Mouse (Mus musculus) limb, embryonic 10.5 days (tissue): ENCODE results near the gene Adam8. TPM values are rescaled to one million over a fixed set of nuclear protein-coding genes. Genes with fewer than 3 reads are reported as not detected.
A peak's percentile ranks its signal among the peaks of the same experiment; 100 is the strongest.

Experiments used
- DNase-seq: peaks from one replicate; pipeline ENCODE4 v3.0.0-alpha.2; 2017; ENCODE audit warnings: low spot score
- H3K27ac ChIP-seq: fragments of 300-500 bp; sonication (generic); 2 replicates; pipeline ENCODE4 v1.5.1; 2016; ENCODE audit warnings: mild to moderate bottlenecking
- H3K27me3 ChIP-seq: fragments of 300-500 bp; sonication (generic); 2 replicates; pipeline ENCODE4 v1.6.1; 2016; ENCODE audit warnings: low read depth, mild to moderate bottlenecking; ENCODE audit not compliant: poor library complexity, severe bottlenecking
- H3K36me3 ChIP-seq: fragments of 300-500 bp; sonication (generic); 2 replicates; pipeline ENCODE4 v1.6.1; 2016; ENCODE audit warnings: mild to moderate bottlenecking, moderate library complexity
- H3K4me1 ChIP-seq: fragments of 300-500 bp; sonication (generic); 2 replicates; pipeline ENCODE4 v1.6.1; 2016
- H3K4me3 ChIP-seq: fragments of 300-500 bp; sonication (generic); 2 replicates; pipeline ENCODE4 v1.5.1; 2016; ENCODE audit warnings: mild to moderate bottlenecking, moderate library complexity
- H3K9me3 ChIP-seq: fragments of 300-500 bp; sonication (generic); replicated peaks from 2 replicates; pipeline ENCODE4 v1.6.1; 2016; ENCODE audit warnings: mild to moderate bottlenecking
- WGBS: fragments of 180-500 bp; shearing (Covaris S2); methylation state at CpG from one replicate; pipeline ENCODE4 v1.1.7; 2016; 5-methylcytosine and 5-hydroxymethylcytosine counted together
- polyA plus RNA-seq: library from polyadenylated mRNA; unstranded; fragments of >200 nt; fragmentation: Nextera tagmentation; extraction: Ambion mirVana; gene quantifications from 2 replicates; pipeline ENCODE4 v1.2.1, GENCODE M21; 2016

Adam8 gene
- polyA plus RNA-seq, 1 experiment from 2014 or later, result 2.2 TPM

DNA sequence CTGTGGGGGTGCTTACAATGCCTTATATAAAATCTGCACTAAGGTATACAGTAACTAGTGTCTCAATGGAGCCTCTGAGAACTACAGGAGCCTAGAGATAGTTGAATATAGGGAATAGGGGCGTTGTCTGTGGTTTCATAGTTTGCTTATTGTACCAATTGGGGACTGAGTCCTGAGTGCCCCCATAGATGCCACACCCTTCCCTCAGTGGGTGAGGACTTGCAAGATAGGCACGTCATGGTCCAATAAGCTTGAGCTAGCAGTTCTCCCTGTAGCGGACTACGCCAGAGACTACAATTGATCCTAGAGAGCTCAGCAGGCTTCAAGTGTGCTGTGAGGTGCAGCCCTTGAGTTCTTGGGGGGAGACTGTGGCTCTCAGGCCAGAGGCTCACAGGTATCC lies 36.9 kb downstream of the Adam8 start:
- H3K9me3 ChIP-seq, result no peaks in the 10 kb centered on the region
- DNase-seq, result no peak
- peaks cover 78% of the 10 kb centered on the region for H3K27me3 ChIP-seq
- H3K36me3 ChIP-seq, result no peaks in the 10 kb centered on the region
- H3K4me3 ChIP-seq, result no peak overlapping the region
- H3K27ac ChIP-seq, result no peak overlapping the region
- 84% methylated on average over 4 of the region's 4 CpGs for WGBS
- peaks cover 8% of the 10 kb centered on the region; the same call in 1 of the 2 replicates for H3K4me1 ChIP-seq

DNA sequence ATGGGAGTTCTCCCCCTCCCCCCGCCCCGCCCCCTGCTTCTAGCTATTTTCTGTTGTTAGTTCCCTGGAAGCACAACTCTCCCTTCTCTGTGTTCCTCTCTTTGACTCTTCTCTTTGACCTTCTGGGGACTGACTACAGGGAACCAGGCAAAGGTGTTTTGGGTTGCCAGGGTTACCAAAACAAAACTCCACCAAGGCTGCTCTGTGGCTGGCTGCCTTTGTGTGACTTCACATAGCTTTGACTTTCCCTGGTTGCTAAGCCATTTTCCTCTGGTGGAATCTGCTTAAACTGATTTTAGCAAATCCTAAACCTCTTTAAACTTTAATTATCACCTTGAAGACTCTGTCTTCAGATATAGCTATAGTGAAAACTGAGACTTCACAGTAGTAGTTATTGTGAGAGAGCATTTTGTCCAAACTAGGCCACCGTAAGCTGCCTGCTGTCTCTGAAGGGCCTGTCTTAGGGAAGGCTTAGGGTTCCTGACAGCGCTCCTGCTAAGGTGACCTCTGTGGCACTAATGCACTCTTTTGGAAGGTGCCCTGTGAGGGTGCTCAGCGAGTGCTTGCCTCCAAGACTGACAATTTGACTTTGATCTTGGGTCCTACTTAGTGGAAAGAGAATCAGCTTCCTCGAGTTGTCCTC lies 40.2 kb downstream of the Adam8 start:
- Histone ChIP-seq H3K4me1 (peaks cover 18% of the 10 kb centered on the region), H3K27me3 (peaks cover 87% of the 10 kb centered on the region), H3K27ac (no peak overlapping the region), H3K4me3 (no peak overlapping the region), H3K36me3 (no peaks in the 10 kb centered on the region), H3K9me3 (no peaks in the 10 kb centered on the region)
- WGBS, result 59% methylated on average over 6 of the region's 6 CpGs
- DNase-seq, result no peak

DNA sequence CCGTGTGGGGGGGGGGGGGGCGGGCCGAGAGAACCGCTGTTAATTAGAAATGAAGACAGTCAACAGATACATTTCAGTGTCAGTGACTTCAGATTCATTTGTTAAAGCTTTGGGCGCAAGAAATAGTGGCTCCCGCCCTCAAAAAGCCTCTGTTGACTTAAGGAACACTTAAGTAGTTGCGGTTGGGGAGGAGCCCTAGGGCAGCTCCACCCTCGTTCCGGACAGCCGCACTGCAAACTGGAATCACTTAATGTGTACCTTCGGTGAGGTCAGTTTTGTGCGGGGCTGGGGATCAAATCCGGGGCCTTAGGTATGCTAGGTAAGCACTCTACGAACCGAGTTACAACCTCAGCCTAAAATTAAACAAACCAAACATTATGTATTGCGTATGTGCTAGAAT lies 41.3 kb downstream of the Adam8 start:
- peak overlapping the region; percentile 59 for H3K4me3 ChIP-seq
- peaks cover 87% of the 10 kb centered on the region for H3K27me3 ChIP-seq
- WGBS, result 5% methylated on average over 16 of the region's 16 CpGs
- peaks cover 18% of the 10 kb centered on the region for H3K4me1 ChIP-seq
- DNase-seq, result peak; percentile 47
- H3K9me3 ChIP-seq, result no peaks in the 10 kb centered on the region
- H3K36me3 ChIP-seq, result no peaks in the 10 kb centered on the region
- no peak overlapping the region for H3K27ac ChIP-seq

DNA sequence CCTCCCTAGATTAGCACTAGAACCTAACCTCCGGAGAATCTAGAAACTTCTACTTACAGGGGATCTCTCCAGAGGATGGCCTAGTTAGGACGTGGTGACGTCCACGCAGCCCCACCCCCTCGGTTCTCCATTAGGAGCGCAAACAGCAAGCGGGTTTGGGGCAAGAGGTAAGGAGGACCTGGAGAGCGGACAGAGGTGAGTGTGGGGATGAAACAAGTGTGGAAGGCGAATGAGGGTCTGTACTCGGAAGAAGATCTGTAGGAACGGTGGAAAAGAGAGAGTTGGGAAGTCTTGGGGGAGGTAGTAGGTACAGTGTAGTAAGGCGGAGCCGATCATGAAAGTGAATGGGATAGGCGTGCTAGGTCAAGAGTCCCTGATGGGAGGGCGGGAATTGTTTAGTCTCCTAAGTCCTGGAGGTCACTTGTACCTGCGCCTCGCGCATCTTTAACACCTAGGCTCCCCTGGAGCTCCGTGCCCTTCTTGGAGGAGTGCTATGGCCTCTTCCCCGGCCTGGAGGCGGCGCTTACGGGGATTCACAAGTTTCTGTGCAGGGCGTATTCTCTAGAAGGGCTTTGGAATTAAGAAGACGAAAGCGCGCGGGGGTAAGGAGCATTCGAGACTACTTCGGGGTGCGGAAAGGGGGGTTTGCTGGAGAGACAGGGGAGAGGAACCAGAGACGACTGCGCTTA lies 41.9 kb downstream of the Adam8 start:
- H3K9me3 ChIP-seq, result no peaks in the 10 kb centered on the region
- H3K4me3 ChIP-seq, result peak overlapping the region; percentile 59
- peaks cover 87% of the 10 kb centered on the region for H3K27me3 ChIP-seq
- no peaks in the 10 kb centered on the region for H3K36me3 ChIP-seq
- DNase-seq, result peak; percentile 62
- H3K4me1 ChIP-seq, result peaks cover 18% of the 10 kb centered on the region
- peak overlapping the region; percentile 22; the same call in 1 of the 2 replicates for H3K27ac ChIP-seq
- under 1% methylated on average over 33 of the region's 33 CpGs for WGBS

DNA sequence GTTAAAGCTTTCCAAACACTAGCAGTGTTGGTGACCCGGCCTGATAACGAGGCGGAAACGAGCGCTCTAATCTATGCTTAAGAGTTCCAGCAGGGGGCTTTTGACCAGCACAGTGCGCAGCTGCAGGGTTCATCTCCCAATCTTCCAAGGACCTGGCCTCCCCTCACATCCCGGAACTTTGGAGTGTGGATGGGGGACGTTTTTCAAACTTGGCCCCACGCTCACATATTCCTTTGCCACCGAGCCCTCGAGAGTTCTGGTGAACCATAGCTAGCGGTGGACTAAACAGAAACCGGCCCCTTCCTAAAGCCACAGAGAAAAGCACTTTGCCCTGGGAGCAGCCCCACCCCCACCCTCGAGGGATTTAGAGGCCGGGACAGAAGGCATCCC lies 42.5 kb downstream of the Adam8 start:
- Histone ChIP-seq H3K9me3 (no peaks in the 10 kb centered on the region), H3K27ac (peak overlapping the region; percentile 22; the same call in 1 of the 2 replicates), H3K27me3 (peaks cover 87% of the 10 kb centered on the region), H3K36me3 (no peaks in the 10 kb centered on the region), H3K4me3 (peak overlapping the region; percentile 59), H3K4me1 (peaks cover 18% of the 10 kb centered on the region)
- under 1% methylated on average over 15 of the region's 15 CpGs for WGBS
- DNase-seq, result peak; percentile 63

DNA sequence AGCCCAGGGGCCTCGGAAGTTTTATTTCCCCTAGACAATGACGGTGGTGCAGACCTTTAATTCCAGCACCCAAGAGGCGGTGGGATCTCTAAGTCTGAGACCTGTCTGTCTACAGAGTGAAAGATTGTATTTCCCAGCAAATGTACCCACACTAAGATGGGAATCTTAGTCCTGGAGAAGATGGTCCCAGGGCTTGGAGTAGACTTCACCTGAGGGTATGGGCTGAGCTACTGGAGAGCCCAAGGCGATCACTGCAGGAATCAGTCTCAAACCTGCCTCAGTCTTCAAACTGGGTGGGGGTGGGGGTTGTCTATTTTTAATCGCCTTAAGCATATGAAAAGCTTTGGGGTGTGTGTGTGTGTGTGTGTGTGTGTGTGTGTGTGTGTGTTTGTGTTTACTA lies 46.3 kb downstream of the Adam8 start:
- Histone ChIP-seq H3K27ac (no peak overlapping the region), H3K4me1 (peaks cover 28% of the 10 kb centered on the region), H3K27me3 (peaks cover 100% of the 10 kb centered on the region), H3K9me3 (no peaks in the 10 kb centered on the region), H3K4me3 (no peak overlapping the region), H3K36me3 (no peaks in the 10 kb centered on the region)
- WGBS, result 23% methylated on average over 5 of the region's 5 CpGs
- no peak for DNase-seq

DNA sequence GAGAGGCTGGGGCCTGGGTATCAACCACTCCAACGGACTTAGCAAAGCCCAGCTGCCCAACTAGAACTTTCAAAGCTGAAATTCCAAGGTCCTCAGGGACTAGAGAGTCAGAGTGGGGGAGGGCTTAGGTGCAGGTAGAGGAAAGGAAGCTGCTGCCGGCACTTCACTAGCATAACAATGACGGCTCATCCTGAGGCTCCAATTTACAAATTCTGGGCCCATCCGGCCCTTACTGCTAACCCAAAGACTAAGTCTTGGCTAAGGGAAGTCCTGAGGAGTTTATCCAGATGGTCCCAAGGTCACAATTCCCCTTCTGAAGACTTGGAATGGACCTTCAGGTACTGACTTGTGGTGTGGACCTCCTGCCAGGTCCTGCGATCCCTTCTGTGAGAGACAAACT lies 46.8 kb downstream of the Adam8 start:
- no peak overlapping the region for H3K4me3 ChIP-seq
- H3K4me1 ChIP-seq, result peaks cover 23% of the 10 kb centered on the region
- no peak for DNase-seq
- H3K27me3 ChIP-seq, result peaks cover 100% of the 10 kb centered on the region
- 10% methylated on average over 5 of the region's 5 CpGs for WGBS
- no peak overlapping the region for H3K27ac ChIP-seq
- H3K36me3 ChIP-seq, result no peaks in the 10 kb centered on the region
- no peaks in the 10 kb centered on the region for H3K9me3 ChIP-seq

DNA sequence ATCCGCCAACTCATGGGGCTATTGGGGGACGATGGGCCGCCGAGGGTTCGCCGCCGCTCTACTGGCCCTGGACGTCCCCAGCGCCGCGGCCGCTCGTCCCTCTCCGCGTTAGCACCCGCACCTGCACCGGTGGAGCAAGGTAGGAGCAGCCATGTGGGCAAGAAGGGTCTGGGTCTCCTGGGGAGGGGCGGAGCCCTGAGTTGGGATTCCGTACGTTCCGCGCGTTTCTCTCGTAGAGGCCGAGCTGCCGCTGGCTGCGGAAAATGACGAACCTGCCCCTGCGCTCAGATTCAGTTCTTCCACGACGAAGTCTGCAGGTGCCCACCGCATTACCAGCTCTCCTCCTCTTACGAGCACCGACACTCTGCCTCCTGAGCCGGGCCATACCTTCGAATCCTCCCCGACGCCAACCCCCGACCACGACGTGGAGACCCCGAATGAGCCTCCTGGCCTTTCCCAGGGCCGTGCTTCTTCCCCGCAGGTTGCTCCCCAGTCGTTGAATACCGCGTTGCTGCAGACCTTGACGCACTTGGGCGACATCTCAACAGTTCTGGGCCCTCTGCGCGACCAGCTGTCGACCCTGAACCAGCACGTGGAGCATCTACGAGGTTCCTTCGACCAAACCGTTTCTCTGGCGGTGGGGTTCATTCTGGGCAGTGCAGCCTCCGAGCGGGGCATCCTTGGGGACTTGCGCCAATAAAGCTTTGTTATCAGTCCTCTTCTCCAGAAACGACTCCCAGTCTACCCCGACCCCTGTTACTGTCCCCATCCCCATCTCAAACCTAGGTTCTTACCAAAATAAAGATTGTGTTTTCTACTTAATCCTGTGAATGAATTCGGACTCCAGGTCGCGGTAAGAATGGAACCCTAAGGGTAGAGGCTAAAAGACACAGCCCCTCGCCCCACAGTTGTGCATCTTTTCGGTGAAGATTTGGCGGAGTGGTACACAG lies 47.8 kb downstream of the Adam8 start:
- peak overlapping the region; percentile 34 for H3K4me3 ChIP-seq
- H3K4me1 ChIP-seq, result peaks cover 14% of the 10 kb centered on the region
- WGBS, result 3% methylated on average over 68 of the region's 68 CpGs
- peak; percentile 47 for DNase-seq
- H3K27ac ChIP-seq, result no peak overlapping the region
- no peaks in the 10 kb centered on the region for H3K36me3 ChIP-seq
- H3K9me3 ChIP-seq, result no peaks in the 10 kb centered on the region
- H3K27me3 ChIP-seq, result peaks cover 100% of the 10 kb centered on the region

DNA sequence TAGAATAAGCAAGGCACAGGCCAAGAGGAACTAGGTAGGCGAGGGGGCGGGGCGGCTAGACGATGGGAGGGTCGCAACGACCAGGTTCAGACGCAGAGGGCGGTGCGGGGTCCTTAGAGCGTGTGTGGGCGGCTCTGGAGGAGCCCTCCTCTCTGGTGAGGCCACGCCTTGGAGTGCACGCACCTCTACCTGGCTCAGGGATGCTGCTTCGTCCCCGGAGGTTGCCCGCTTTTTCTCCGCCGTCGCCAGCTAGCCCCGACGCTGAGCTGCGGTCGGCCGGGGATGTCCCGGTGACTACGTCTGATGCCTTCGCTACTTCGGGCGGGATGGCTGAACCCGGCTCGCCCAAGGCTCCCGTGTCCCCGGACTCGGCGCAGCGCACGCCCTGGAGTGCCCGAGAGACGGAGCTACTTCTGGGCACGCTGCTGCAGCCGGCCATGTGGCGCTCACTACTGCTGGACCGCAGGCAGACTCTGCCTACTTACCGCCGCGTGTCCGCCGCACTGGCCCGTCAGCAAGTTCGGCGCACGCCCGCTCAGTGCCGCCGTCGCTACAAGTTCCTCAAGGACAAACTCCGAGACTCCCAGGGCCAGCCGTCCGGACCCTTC lies 48.6 kb downstream of the Adam8 start, which contains the start of gene Utf1:
Utf1 (plus strand) TSS at position 116 of the 608 bp plus-strand sequence.
- Histone ChIP-seq H3K27me3 (peaks cover 94% of the 10 kb centered on the region), H3K36me3 (no peaks in the 10 kb centered on the region), H3K9me3 (no peaks in the 10 kb centered on the region), H3K4me3 (peak within 1 kb of the TSS; percentile 34), H3K4me1 (peaks cover 12% of the 10 kb centered on the region), H3K27ac (no peak within 1 kb of the TSS)
- under 1% methylated on average over 59 of the region's 59 CpGs for WGBS
- peak; percentile 64 for DNase-seq

DNA sequence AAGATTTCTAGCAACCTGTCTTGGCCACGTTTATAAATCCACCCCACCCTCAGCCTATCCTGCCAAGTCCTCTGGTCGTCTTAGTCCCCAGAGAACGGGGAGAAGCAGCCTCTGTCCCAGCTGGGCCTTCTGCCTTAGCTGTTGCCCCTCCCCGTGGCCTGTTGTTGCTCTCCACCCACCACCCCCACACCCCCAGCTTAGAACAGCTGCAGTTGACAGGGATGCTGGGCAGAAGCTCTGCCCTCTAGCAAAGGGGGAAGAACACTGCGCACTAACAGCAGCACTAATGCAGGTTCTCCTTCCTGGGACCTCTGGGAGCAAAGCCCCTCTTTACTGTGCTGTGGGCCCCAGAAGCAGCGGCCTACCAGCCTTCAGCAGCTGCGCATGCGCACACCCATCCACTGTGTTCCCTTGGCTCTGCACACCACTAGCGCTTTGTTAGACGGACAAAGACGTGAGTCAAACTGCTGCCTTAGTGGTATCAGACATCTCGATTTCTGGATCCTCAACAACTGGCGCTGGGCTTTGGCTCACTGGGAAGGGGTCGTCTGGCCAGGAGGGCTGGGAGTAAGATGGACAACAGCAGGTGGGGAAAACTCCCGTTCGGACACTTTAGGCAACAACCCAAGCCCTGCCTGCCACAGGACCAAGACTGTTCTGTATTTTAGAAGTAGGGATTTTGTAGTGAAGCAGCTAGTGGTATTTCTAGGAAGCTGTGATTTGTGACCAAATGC lies 51.7 kb downstream of the Adam8 start:
- no peak overlapping the region for H3K4me3 ChIP-seq
- WGBS, result 66% methylated on average over 16 of the region's 16 CpGs

DNA sequence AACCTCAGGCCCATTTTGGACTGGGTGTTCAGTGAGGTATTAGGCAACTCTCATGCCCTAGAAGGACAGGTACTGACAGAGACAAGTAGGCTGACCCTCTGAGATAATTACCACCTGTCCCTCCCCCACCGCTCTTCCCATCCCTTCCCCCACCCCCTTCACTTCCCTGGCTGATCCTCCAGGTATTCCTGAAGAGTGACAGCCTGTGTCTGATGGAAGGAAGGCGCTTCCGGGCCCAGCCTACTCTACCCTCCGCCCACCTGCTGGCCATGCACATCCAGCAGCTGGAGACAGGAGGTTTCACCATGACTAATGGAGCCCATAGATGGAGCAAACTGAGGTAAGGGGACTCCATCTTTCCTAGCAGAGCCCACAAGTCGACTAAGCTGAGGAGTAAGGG lies 54.6 kb downstream of the Adam8 start:
- H3K27ac ChIP-seq, result no peak overlapping the region
- no peak for DNase-seq
- no peaks in the 10 kb centered on the region for H3K9me3 ChIP-seq
- no peaks in the 10 kb centered on the region for H3K36me3 ChIP-seq
- WGBS, result 63% methylated on average over 5 of the region's 5 CpGs
- no peaks in the 10 kb centered on the region for H3K4me1 ChIP-seq
- H3K27me3 ChIP-seq, result peaks cover 45% of the 10 kb centered on the region
- H3K4me3 ChIP-seq, result no peak overlapping the region

More for the DNA sequence above, 51.7 kb downstream of the Adam8 start:
- Histone ChIP-seq H3K9me3 (no peaks in the 10 kb centered on the region), H3K27ac (no peak overlapping the region), H3K27me3 (peaks cover 71% of the 10 kb centered on the region), H3K36me3 (no peaks in the 10 kb centered on the region), H3K4me1 (peaks cover 12% of the 10 kb centered on the region)
- DNase-seq, result no peak

DNA sequence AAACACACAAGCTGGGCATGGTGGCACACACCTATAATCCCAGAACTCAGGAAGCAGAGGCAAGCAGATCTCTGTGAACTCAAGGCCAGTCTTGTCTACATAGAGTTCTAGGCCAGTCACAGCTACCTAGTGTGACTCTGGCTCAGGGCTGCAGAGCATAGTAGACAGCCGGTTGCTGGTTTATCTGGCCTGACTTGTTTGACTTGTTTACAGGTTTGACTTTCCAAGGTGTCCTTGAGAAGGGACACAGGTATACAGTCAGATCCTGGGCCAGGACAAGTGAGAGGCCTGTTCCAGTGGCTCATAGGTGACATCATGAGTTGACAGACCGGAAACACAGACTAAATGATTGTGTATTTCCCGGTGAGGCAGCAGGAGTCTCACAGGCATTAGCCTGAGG lies 55.2 kb downstream of the Adam8 start:
- Histone ChIP-seq H3K27me3 (peaks cover 38% of the 10 kb centered on the region), H3K27ac (no peak overlapping the region), H3K4me3 (no peak overlapping the region), H3K4me1 (no peaks in the 10 kb centered on the region), H3K36me3 (no peaks in the 10 kb centered on the region), H3K9me3 (no peaks in the 10 kb centered on the region)
- DNase-seq, result no peak
- 69% methylated on average over 3 of the region's 3 CpGs for WGBS
